Mouse (Mus musculus) bone marrow macrophage, adult 2 months (primary cell): Measurements from ENCODE around the gene Gabrb1. TPM values are rescaled to one million over a fixed set of nuclear protein-coding genes. Genes with fewer than 3 reads are reported as not detected.

Experiments
- H3K27ac ChIP-seq: 2 replicates; pipeline ENCODE4 v1.5.1; 2012; ENCODE audit warnings: low read depth, low read length; ENCODE audit not compliant: insufficient read depth
- H3K4me1 ChIP-seq: 2 replicates; pipeline ENCODE4 v1.6.1; 2012; ENCODE audit warnings: low read length; ENCODE audit not compliant: control insufficient read depth, insufficient read depth
- H3K4me3 ChIP-seq: 2 replicates; pipeline ENCODE4 v1.5.1; 2012; ENCODE audit warnings: mild to moderate bottlenecking, low read length, moderate library complexity; ENCODE audit not compliant: insufficient read depth
- CTCF ChIP-seq: IDR thresholded peaks from 2 replicates; pipeline ENCODE4 v1.5.1; 2012; ENCODE audit warnings: low read depth, mild to moderate bottlenecking, low read length, moderate library complexity
- POLR2A ChIP-seq: IDR thresholded peaks from 2 replicates; pipeline ENCODE4 v1.6.1; 2012; ENCODE audit warnings: mild to moderate bottlenecking, low read depth, low read length, borderline replicate concordance
- polyA plus RNA-seq: library from polyadenylated mRNA; stranded (reverse); fragments of >200 nt; gene quantifications from 2 replicates; pipeline ENCODE4 v1.2.4, GENCODE M21; 2012; ENCODE audit not compliant: missing spikeins, insufficient read depth, insufficient read length

Gene Gabrb1
- polyA plus RNA-seq, 1 experiment: not detected

DNA sequence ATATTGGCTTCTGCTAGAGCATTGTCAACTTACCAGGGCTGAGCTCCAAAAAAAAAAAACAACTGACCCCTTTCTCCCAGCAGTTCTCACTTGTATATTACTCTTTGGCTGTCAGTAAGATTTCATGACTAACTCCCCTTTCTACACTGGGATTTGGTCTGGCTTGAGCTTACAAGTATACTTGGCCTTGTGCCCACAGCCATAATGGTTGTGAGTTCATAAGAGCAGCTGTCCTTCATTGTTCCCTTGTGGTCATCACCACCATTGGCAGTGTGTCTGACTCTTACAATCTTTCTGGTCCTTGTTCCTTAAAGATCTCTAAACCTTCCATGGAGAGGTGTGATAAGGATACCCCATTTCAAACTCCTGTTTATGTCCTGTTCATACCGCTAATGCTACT is 293.5 kb downstream of the Gabrb1 start:
- H3K4me3 ChIP-seq: no peak overlapping the region
- H3K27ac ChIP-seq: no peak overlapping the region
- TF ChIP-seq POLR2A (no peak), CTCF (no peak)
- no peaks in the 10 kb centered on the region for H3K4me1 ChIP-seq

DNA sequence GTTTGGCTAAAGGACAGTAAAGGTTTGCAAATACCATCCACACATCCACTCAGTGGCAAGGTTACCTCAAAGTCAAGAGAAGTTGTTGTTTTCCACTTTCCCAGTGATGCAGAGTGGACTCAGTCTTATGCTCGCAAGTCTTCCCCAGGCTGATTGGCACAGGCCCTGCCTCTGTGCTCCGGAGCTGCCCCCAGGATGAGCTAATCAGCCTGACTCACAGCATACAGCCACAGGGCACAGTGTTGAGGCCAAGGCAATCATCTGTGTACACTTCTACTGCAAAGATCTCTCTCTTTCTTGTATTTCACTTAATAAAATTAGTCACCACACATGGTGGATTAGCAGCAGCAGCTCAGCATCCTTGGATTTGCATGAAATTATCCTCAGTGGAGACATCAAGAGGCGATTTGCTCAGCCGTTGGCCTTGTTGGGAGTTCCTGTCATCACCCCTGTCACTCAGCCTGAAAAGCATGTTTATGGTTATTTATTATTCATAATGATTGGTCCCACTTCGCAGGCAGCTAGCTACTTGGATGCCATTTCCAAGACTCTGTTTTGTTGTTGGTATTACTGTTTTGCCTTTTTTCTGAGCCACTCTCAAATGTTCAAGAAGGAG is 297.3 kb downstream of the Gabrb1 start:
- TF ChIP-seq POLR2A (no peak), CTCF (no peak)
- no peak overlapping the region for H3K4me3 ChIP-seq
- no peak overlapping the region for H3K27ac ChIP-seq
- H3K4me1 ChIP-seq: no peaks in the 10 kb centered on the region

DNA sequence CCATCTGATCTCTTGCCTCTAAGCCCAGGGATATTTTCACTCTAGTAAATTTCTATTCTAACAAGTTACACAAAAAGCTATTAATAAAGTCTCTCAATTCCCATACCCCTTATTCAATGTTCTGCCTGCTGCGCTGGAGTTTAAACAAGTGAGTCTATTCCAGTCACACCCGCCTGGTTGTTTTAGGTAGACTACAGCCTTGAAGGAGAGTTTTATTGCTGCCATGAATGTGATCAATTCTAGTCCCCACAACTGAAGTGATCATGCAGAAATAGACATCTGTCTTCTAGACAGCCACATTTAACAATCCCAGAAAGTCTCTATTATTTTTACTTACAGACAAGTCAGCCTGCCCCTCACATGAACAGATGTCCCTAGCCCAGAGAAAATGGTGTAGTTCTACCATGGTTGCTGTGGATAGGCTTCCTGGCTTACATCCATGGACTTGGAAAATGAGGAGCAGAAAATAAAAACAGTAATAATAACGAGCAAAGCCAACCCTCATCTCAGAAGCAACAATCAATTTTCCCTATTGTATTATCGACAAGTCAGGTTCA is 307.0 kb downstream of the Gabrb1 start:
- Histone ChIP-seq H3K4me1 (no peaks in the 10 kb centered on the region), H3K4me3 (no peak overlapping the region), H3K27ac (no peak overlapping the region)
- no peak for TF ChIP-seq CTCF
- no peak for TF ChIP-seq POLR2A

DNA sequence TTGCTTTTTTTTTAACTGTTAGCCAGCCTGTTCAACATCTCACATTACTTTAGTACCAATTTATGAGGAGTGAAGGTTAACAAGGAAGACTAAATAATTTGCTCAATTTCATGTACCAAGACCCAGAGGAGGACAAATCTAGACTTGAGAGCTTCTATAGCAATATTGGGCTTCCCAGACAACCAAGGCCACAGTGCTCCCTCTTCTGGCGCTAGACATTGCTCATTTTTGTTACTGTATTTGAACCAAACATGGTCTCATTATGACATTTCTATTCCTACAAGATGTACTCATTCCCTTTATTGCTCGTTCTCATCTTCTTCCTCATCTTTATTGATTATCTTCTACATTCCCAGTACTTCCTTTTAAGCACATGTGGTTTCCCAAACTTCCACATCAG is 307.6 kb downstream of the Gabrb1 start:
- no peak for TF ChIP-seq CTCF
- TF ChIP-seq POLR2A: no peak
- H3K4me3 ChIP-seq: no peak overlapping the region
- H3K4me1 ChIP-seq: no peaks in the 10 kb centered on the region
- H3K27ac ChIP-seq: no peak overlapping the region

DNA sequence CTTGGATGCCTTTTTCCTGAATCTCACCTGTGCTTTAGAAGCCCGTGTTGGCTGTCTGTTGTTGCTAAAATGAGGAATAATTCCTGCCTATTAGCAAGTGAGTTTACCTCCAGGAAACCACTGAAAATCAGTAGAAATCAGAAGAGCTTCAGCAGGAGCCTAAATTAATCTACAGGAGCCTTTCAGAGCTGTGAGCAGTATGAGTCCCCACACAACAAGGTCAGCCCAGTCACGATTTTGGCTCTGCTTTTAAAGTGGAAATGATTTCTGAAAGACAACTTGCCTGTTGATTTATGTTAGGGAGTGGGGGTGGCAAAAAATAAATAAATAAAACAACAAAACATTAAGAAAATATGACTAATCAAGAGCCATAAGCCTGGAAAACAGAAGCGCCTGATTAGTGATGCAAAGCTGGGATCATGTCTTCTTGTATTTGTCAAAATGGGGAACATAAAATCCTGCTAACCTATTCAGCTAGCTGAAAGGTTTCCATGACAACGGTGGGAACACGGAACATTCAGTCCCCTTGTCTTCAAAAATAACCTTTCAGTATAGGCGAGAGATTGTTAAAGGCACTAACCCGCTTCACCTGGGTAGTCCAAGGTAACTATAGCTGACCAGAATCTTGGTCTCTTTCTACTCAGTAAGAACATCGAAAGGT is 312.4 kb downstream of the Gabrb1 start:
- Histone ChIP-seq H3K4me3 (no peak overlapping the region), H3K27ac (no peak overlapping the region), H3K4me1 (no peaks in the 10 kb centered on the region)

DNA sequence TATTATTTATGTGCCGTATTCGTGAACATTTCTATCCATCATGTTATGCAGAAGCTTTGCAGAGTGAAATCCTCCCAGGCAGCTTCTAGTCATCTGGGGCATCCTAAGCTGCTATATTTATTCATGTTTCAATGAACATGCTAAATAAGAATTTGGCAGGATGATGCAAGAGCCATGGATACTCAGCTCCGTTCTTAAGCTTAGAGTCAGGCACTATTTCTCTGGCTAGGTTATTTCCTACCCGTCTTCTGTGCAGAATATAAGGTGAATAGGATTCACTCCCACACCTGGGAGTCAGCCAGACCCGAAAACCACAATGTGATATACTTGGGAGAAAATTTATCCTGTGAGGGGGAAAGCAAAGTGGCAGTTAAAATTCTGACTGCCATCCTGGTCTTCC is 314.9 kb downstream of the Gabrb1 start:
- no peak overlapping the region for H3K4me3 ChIP-seq
- no peak overlapping the region for H3K27ac ChIP-seq
- H3K4me1 ChIP-seq: no peaks in the 10 kb centered on the region
- TF ChIP-seq CTCF: no peak
- TF ChIP-seq POLR2A: no peak

More for the DNA sequence above, 312.4 kb downstream of the Gabrb1 start:
- TF ChIP-seq CTCF (no peak), POLR2A (no peak)

DNA sequence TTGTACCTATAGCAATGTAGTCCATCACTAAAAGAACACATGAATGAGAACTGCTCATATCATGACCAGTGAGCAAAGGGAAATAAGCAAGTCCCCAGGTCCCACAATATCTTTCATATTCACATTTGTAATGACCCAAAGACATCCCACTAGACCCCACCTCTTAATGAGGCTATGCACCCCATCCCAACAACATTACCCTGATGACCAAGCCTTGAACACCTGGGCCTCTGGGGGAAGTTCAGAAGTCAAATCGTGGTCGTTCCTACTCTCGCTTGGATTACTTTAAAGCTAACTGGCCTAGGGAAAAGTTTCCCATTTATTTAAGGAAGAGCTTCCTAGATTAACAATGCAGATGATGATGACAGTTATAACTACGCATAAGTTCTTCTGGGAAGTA is 318.2 kb downstream of the Gabrb1 start:
- TF ChIP-seq CTCF (no peak), POLR2A (no peak)
- Histone ChIP-seq H3K27ac (no peak overlapping the region), H3K4me1 (no peaks in the 10 kb centered on the region), H3K4me3 (no peak overlapping the region)

DNA sequence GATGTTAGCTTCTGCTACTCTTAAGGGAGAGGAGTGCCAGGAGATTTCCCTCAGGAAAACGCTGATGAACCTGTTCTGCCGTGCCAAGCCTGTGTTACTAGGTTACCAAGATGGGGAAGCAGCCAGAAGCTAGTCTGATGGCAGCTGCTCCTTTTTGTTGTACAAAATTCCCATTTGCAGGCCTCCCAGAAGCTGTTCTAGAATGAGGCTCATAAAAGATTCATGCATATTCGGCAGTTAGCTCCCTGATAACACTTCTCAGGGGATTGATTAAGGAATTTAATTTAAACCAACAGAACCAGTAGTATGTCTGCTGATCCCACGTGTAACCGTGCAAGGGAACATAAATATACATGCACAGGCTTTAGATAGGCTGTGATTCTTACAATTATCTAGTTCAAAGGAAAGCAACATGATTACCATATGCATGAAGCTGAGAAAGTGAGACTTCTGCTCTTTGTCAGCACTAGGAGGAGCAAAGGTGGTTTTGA is 318.7 kb downstream of the Gabrb1 start:
- Histone ChIP-seq H3K4me1 (no peaks in the 10 kb centered on the region), H3K4me3 (no peak overlapping the region), H3K27ac (no peak overlapping the region)
- no peak for TF ChIP-seq CTCF
- TF ChIP-seq POLR2A: no peak

DNA sequence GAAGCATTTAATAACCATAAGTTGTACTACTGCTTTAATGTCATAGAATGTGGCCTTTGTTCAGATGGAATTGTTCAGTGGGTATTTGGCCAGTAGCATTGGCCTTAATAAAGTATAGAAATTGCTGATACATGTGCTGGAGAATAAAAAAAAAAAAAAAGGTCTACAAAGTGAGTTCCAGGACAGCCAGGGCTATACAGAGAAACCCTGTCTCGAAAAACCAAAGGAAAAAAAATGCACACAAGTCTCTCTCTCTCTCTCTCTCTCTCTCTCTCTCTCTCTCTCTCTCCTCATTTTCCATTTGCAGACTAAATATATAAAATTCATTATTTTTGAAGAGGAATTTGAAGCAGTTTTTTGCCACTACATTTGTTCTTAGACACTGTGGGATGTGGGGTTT is 328.6 kb downstream of the Gabrb1 start:
- Histone ChIP-seq H3K4me1 (no peaks in the 10 kb centered on the region), H3K4me3 (no peak overlapping the region)
- TF ChIP-seq POLR2A: no peak
- TF ChIP-seq CTCF: no peak

DNA sequence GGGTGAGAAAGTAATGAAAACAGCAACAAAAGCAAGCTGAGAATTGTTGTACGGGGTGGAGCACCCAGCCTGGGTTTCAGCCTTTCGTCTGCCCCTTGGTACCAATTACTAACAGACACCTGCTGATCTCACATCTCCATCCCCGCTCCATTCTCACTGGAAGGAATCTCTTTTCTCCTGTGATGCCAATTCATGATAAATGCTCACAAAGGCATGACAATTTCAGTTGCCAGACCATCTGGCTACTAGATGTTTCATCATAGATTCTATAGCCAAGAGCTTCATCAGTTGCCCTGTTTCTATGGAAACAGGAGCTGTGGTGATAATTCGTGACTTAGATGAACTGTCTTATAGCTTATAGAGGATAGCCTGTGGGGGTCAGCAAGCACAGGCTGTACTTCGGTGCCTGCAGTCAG is 329.1 kb downstream of the Gabrb1 start:
- Histone ChIP-seq H3K4me1 (no peaks in the 10 kb centered on the region), H3K27ac (no peak overlapping the region), H3K4me3 (no peak overlapping the region)
- no peak for TF ChIP-seq CTCF
- TF ChIP-seq POLR2A: no peak

More for the DNA sequence above, 328.6 kb downstream of the Gabrb1 start:
- H3K27ac ChIP-seq: no peak overlapping the region

DNA sequence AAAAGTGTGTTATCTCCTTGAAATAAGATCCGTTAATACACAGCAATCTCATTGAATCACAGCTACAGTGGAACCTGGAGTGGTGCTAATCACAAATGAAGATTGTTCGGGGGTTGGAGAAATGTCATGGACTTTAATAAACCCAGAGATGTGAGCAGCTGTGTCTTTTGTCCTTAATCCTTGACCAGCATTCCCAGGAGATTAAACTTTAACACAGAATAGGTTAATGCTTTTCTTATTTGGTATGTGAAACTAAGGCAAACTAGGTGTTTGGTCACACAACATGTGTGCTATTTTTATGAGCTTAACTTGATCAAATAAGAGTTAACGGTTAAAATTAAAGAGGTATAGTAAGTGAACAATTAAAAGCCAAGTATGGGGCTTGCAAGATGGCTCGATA is 341.6 kb downstream of the Gabrb1 start:
- TF ChIP-seq CTCF (no peak), POLR2A (no peak)
- Histone ChIP-seq H3K27ac (no peak overlapping the region), H3K4me3 (no peak overlapping the region), H3K4me1 (no peaks in the 10 kb centered on the region)
